Mouse (Mus musculus): ENCODE data around the gene Arid3b.
A peak's percentile ranks its signal among the peaks of the same experiment; 100 is the strongest.

- TF ChIP-seq CTCF (IDR thresholded peaks at IDR 0.05) (no peak), EP300 (IDR thresholded peaks at IDR 0.05) (0 out of 2 replicates have a peak, but pooled peaks have one; percentile 4)
Observed at GRCm38 (mm10) chr9:57817220-57817667, 19.3 kb downstream of the Arid3b start.

All from lung, postnatal 0 days (tissue).